Mouse (Mus musculus) urinary bladder, postnatal 4 days (tissue): ENCODE measurements around the gene Map4k4.

Experiments
- DNase-seq, 2 experiments: peaks; one replicate each; pipeline ENCODE4 v3.0.0; 2021 to 2022; ENCODE audit warnings: low spot score in 2 of 2

Gene Map4k4

GRCm38 (mm10) chr1:39900181-39901005 is at the start of gene Map4k4:
Gene Map4k4 (plus strand): TSS chr1:39900913.
- DNase-seq = peak; percentile 75 to 80

DNA sequence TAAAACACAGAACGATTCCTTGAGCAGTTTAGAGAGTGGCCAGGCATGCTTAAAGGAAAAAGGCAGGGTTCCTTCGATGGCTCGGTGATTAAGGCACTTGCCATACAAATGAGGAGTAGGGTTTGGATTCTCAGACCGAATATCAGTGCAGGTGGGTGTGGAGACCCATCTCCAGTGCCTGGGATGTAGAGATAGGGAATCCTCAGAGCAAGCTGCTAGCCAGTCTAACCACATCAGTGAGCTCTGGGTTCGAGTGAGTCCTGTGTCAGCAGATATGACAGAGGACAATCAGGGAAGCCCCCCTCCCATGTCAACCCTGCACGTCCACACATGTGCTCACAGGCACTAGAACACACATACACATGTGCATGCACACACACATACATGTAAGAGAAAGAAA is 44.8 kb upstream of the Map4k4 start:
- DNase-seq = no peak

GRCm38 (mm10) chr1:39856795-39857447 is 43.8 kb upstream of the Map4k4 start:
- DNase-seq = no peak

DNA sequence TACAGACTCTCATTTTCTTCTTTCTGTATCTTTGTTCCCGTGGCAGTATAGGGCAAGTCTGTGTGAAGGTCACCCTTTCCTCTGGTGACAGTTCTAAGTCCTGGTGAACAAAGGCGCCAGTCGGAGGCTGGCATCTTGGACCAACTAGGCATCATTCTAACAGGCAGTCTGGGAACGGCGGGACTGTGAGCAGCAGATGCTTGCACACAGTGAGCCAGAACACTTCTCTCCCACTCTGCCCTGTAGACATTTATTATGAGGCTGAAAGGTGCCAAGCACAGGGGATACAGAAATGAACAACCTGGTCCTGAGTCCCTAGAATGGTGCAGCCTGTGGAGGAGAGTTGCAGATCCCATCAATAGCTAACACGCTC is 43.3 kb upstream of the Map4k4 start:
- DNase-seq = no peak

DNA sequence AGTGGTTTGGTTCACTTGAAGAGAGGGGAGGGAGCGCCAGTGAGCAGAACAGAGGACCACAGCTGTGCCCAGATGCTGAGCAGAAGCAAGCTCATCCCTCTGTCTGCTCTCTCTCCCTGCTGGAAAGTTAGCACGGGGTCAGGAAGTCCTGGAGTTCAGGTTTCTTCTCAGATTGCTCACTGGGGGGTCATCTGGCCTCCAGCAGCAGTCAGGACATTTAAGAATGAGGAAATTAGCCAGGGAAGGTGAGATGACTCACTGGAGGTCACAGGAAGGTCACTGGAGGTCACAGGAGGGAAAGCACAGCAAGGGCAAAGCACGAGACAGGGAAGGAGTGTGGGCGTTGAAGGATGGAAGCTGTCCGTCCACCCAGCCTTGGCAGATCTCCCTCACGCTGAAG is 41.5 kb upstream of the Map4k4 start:
- no peak for DNase-seq

DNA sequence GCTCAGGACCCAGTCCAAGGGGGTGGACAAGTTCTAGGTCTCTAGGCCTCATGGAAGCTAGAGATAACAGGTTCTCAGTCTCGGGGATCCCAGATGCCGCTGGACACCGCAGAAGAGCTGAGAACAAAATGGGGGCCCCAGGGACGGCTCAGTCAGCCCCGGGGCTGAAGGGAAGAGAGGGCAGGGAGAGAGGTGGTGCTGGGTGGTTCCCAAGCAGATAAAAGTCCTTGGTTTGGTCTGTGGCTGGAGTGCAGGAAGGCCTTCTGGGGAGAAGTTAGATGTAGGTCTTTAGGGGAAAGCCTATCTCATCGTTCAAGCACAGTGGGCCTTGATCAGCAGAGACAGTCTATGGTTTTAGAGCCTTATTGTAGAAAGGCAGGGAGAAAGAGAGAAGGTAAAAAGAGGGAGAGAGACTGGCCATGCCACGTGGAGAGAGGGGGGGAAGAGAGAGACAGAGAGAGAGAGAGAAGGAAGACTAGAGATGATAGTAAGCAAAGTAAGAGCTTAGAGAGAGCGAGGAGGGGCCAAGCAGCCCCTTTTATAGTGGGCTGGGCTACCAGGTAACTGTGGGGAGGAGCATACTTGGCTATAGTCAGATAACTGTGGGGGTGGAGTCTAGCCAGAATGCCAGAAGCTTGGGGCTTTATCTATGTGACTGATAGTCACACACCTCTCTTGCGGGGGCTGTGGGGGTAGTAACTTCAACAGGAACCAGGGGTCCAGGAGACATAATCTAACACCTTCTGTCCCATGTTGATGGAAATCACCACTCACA is 34.2 kb upstream of the Map4k4 start:
- DNase-seq = no peak

DNA sequence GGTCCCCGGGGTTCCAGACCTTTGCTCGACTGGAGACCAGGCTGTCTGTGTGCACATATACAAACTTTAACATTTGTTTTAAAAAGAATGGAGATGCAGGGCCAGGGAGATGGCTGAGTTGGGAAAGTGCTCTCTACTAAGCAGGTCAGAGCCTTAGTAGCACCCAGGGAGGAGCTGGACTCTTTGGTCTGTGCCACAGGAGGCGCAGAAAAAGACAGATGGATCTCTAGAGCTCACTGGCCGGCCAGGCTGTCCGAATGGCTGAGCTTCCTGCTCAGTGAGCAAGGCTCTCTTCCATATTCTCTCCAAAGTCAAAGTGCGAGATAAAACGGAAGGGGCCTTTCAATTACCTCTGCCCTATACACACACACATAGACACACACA is 33.6 kb upstream of the Map4k4 start:
- no peak for DNase-seq

DNA sequence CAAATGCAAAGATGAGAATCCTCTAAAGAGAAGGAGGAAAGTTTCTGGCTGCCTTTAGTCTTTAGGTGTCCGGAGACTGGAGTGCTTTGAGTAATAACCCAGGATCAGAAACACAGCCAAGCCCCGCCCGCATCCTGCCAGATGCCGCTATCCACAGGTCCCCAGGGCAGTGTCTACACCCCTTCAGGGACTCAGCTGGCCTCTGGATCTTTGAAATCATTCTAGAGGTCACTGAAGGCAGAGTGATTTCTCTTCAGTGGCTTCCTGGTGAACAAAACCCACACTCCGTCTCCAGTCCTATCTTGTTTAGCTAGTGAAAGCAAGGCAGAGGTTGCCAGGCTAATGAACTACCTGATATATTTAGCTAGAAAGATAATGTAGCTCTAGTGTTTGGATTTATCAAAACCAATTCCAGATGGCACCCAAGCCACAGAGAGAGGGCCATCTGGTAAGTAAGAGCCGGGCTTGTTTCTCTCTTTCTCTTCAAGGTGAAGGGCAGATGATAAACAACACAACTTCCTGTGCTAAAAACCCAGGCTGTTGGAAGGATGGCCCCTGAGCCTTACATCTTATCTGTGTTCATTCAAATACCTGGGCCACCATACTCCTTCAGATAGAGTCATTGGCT is 32.6 kb upstream of the Map4k4 start:
- no peak for DNase-seq

DNA sequence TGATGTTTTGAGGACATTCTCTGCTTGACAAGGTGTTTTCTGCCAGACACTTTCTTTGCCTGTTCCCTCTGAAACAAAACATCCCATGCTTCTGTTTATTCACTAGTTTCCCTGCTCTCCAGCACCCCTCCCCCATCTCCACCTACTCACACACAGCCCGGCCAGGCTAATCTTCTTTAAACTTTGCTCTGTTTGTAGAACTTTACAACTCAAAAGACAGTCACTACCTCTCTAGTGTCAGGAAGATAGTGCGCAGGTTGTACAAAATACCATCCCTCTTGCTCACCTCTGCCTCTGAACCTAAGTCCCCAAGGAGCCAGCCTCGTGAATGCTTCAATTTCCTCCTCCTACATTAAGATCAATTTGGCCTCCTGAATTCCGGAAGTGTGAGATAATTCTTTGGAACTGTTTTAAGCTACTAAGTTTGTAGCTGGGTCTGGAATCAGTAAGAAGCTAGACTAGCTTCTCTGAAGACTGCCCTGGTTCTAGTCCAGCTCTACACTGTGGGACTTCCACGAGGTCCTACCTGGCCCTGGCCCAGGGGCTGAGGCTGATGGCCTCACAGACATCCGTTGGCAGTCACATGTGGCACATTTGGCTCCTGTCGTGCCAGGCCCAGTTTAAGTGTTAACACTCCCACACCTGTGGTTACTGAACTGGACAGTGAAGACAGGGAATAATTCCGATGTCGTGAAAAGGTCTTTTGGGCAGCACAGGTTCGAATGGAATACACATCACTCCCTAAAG is 31.7 kb upstream of the Map4k4 start:
- no peak for DNase-seq

DNA sequence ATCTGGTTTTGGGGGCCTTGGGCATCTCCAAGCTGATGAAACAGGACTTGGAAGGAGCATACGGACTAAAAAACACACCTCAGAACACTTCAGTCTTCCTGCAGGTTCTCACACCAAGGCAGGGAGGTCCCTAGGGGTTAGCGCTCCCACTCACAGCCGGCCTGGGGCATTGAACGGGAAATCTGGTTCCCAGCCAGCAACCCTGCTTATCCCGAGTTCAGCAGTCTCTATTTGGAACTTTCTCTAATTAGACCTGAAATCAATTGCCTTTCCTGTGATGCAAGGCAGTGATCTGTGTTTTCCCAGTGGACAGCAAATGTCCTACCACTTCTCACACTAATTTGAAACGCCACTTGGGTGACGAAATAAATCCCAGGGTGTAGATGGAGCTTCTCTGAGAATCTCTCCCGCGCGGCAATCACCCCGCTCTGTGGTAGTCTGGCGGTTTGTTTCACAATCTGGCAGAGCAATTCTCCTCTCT is 31.0 kb upstream of the Map4k4 start:
- DNase-seq = no peak

- no peak for DNase-seq
Observed at GRCm38 (mm10) chr1:39877981-39878380, 22.7 kb upstream of the Map4k4 start.

GRCm38 (mm10) chr1:39882505-39882904 is 18.2 kb upstream of the Map4k4 start:
- no peak for DNase-seq

GRCm38 (mm10) chr1:39884803-39885515 is 15.8 kb upstream of the Map4k4 start:
- DNase-seq = no peak

GRCm38 (mm10) chr1:39887997-39888396 is 12.7 kb upstream of the Map4k4 start:
- DNase-seq = no peak

DNA sequence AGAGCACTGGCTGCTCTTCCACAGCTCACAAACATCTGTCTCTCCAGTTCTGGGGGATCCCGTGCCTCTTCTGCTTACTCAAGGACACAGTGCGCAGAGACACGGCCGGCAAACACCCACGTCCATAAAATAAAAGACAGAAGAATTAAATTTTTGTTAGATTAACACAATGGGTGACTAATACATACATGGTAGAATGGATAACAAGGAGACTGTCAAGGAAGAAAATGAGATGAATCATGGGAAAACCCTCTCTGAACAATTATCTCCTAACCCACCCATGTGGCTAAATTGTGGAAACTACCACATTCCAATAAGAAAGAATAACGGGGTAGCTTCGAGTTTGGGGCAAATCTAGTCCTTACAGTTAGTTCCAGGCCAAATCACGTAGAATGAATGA is 11.3 kb upstream of the Map4k4 start:
- no peak for DNase-seq

DNA sequence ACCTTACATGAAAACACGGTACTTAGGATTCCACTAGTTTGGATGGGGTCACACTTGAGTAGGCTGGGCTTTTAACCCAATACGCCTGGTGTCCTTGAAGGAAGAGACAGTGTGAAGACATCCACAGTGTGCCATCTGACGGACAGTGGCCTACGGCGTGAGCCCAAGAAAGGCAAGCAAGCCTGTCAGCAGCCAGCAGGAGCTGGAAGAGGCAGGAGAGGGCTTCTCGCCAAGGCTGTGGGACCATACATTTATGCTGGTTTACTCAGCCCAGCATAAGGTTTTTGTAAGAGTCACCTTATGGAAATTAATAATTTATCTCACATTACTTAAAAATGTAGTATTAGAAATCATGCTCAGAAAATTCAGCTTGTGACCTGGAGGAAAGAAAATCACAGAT is 10.7 kb upstream of the Map4k4 start:
- DNase-seq = no peak

GRCm38 (mm10) chr1:39893153-39893880 is 7.4 kb upstream of the Map4k4 start:
- no peak for DNase-seq

- DNase-seq = no peak
Observed at GRCm38 (mm10) chr1:39895097-39895496, 5.6 kb upstream of the Map4k4 start.

GRCm38 (mm10) chr1:39895506-39895905 is 5.2 kb upstream of the Map4k4 start:
- no peak for DNase-seq

- no peak for DNase-seq
Observed at GRCm38 (mm10) chr1:39896581-39896980, 4.1 kb upstream of the Map4k4 start.
